Mouse (Mus musculus): ENCODE measurements around the gene Plppr3. TPM values are rescaled to one million over a fixed set of nuclear protein-coding genes. Genes with fewer than 3 reads are reported as not detected.

The Plppr3 gene
- 10 to 100 TPM; 53.5 to 57.7 TPM for total RNA-seq (2021)
- long read RNA-seq, experiment 1, transcript Plppr3-201 (7 exons, 2,766 nt): major isoform, 16 of 34 reads
- long read RNA-seq, experiment 1, partial matches to known transcripts: 7 of 34 reads
- long read RNA-seq, experiment 1, other reads (novel, unspliced or antisense): 8 of 34 reads
- long read RNA-seq, experiment 2, transcript Plppr3-201 (7 exons, 2,766 nt): major isoform, 20 of 40 reads
- long read RNA-seq, experiment 2, partial matches to known transcripts: 5 of 40 reads
- long read RNA-seq, experiment 2, other reads (novel, unspliced or antisense): 11 of 40 reads

DNA sequence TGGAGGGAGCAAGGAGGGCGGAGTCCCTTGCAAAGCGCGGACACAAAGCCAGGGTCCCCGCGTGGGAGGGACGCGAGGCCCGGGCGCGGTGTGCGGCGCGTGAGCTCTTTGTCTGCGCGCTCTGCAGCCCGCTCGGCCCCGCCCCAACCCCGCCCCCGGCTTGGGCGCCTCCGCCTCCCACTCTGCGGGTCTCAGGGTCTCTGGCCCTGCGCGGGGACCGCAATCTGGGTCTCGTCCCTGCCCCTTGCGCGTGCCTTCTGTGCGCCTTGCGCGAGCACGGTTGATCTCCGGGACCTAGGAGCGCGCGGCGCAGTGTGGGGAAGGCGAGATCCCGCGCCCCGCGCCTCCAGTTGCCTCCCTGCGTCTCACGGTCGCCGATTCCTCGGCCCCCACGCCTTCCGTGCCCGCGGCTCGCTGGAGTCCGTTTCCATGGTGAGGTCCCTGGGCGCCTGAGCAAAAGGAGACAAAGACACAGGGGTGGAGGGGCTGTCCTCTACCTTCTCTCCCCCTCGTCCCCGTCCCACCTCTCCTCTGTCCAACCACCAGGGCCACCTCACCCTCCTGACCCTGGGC is at the start of gene Plppr3, which contains the start of gene Prtn3:
Gene Plppr3 (minus strand): TSS at position 345 of the 573 bp plus-strand sequence.
Gene Prtn3 (plus strand): TSS at position 187 of the 573 bp plus-strand sequence.
- no peak for DNase-seq (ENCODE audit: low spot score in 2 of 2)

- no peak for DNase-seq (ENCODE audit: low spot score in 2 of 2)
These were observed 47.1 kb upstream of the Plppr3 start for GRCm38 (mm10) chr10:79921572-79921971.

GRCm38 (mm10) chr10:79920958-79921535 is 46.6 kb upstream of the Plppr3 start, which contains the start of gene R3hdm4:
Gene R3hdm4 (minus strand): TSS chr10:79921208.
- no peak for DNase-seq (ENCODE audit: low spot score in 2 of 2)

- no peak for DNase-seq (ENCODE audit: low spot score in 2 of 2)
These were observed 45.8 kb upstream of the Plppr3 start for GRCm38 (mm10) chr10:79920056-79920890.

DNA sequence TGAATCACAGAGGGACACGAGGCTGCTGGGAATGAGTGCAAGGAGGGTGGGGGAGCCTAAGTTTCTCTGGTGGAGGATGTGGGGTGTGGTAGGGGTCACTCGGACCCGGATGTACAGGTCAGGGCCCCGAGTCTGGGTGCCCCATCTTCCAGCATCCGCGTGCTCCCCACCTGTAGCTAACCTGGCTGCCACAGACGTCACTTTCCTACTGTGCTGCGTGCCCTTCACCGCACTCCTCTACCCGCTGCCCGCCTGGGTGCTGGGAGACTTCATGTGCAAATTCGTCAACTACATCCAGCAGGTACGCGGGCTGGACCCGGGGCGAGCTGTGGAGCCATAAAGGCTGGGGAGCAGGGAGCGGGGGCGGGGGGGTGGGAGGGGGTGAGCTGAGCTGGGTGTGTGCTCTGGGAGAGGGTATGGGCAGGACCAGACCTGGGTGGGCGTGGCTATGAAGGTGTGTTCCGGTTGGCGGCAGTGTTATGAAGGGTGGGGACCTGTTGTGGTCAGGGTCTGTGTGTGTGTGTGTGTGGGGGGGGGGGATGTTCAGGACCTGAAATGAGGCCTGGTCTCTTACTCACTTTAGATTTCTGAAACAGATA is 44.9 kb upstream of the Plppr3 start:
- DNase-seq (ENCODE audit: low spot score in 2 of 2): no peak

DNA sequence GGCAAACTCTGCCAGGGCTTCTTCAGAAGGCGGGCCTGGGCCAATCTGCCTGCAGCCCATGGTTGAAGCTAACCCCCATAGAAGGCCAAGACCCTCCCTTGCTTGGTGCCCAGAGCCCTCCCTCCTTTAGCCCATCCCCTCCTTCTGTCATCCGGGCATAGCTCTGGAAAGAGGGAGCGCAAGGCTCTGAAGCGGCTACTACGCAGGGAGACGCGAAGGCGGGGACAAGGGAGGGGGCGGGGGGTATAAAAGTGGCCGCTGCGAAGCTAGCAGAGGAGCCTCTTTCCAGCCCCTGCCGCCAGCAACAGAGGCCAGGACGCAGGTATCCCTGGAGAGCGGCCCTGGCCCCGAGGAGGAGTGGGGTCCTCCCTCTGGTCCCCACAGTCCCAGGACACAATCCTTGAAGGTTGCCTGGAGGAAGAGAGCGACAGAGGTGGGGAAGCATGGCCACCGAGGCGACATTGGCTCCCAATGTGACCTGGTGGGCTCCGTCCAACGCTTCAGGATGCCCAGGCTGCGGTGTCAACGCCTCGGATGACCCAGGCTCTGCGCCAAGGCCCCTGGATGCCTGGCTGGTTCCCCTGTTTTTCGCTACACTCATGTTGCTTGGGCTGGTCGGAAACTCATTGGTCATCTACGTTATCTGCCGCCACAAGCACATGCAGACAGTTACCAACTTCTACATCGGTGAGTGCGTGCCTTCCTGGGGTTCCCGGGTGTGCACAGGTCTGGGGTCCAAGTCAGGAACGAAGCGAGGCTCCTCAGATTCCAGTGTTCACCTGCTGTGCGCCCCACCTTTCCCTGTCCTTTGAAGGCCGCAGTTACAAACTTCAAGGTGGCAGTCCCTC is 44.0 kb upstream of the Plppr3 start:
- no peak for DNase-seq (ENCODE audit: low spot score in 2 of 2)

GRCm38 (mm10) chr10:79917532-79918100 is 43.2 kb upstream of the Plppr3 start:
- DNase-seq (ENCODE audit: low spot score in 2 of 2): no peak

- peak; percentile 79 for DNase-seq (ENCODE audit: low spot score in 2 of 2)
These were observed 42.5 kb upstream of the Plppr3 start, which contains the start of gene Kiss1r for GRCm38 (mm10) chr10:79916808-79917531. Gene Kiss1r (plus strand): TSS chr10:79916971.

DNA sequence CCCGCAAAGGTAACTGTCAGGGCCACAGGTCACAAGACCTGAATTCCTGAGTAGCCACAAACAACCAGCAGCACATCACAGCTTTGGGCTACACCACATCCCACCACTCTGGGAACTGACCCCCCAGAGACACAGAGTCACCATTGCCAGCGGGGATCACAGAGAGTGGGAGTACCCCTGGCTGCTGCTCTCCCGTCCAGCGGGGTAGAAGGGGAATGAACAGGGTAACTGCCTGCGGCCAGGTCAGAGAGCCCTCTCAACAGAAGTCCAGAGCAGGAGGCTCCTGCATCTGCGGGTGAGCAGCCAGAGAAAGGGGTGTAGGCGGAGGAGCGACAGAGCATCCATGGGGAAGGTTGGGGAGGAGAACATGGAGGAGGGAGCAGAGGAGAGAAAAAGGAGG is 41.6 kb upstream of the Plppr3 start:
- no peak for DNase-seq (ENCODE audit: low spot score in 2 of 2)

DNA sequence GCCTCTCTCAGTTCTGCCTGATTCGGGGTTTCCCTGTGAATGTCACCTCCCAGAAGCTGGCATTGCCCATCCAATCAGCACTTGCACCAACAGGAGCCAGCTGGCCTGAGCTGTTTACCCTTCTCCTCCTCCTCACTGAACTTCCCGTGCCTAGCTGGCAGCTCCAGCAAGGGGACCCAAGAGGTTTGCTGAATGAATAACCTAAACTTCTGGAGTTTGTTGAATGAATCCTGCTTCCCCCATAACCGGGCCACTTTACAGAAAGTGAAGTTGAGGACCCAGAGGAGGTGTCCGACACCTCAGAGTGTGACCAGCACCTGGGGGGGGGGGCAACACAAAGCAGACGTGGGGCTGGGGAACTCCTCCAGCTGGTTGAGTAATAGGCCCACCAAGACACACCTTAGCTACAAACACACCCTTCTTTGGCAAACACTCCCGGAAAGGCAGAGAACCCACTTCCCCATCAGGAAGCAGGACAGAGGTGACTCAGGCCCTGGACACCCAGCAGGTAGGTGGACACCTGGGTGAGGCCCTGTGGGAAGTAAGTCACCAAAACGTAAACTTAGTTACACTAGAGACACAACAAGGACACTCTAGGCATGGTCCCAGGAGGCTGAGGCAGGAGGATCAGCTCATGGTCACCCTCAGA is 40.6 kb upstream of the Plppr3 start:
- no peak for DNase-seq (ENCODE audit: low spot score in 2 of 2)

GRCm38 (mm10) chr10:79914131-79914947 is 39.9 kb upstream of the Plppr3 start:
- DNase-seq (ENCODE audit: low spot score in 2 of 2): no peak

DNA sequence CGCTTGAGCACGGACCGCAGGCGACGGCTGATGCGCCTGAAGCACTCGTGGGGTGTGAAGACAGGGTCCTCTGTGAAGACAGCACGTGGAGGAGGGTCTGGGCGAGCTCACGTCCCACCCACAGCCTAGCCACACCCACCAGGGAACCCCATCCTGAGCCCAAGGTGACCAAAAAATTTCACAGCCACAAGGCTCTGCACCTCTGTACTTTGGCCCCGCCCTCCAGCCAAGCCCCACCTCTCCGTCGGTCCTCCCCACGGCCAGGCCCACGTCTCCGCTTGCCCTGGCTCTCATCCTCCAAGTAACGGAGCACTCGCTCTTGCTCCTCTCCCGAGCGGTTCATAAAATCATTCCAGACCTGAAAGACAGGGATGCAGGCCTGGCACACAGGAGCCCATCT is 38.0 kb upstream of the Plppr3 start:
- DNase-seq (ENCODE audit: low spot score in 2 of 2): no peak

GRCm38 (mm10) chr10:79910556-79910955 is 36.1 kb upstream of the Plppr3 start, which contains the start of gene Gm26602:
Gene Gm26602 (plus strand): TSS chr10:79910856.
- no peak for DNase-seq (ENCODE audit: low spot score in 2 of 2)

GRCm38 (mm10) chr10:79909092-79909922 is 34.9 kb upstream of the Plppr3 start:
- DNase-seq (ENCODE audit: low spot score in 2 of 2): peak; percentile 49 to 79

DNA sequence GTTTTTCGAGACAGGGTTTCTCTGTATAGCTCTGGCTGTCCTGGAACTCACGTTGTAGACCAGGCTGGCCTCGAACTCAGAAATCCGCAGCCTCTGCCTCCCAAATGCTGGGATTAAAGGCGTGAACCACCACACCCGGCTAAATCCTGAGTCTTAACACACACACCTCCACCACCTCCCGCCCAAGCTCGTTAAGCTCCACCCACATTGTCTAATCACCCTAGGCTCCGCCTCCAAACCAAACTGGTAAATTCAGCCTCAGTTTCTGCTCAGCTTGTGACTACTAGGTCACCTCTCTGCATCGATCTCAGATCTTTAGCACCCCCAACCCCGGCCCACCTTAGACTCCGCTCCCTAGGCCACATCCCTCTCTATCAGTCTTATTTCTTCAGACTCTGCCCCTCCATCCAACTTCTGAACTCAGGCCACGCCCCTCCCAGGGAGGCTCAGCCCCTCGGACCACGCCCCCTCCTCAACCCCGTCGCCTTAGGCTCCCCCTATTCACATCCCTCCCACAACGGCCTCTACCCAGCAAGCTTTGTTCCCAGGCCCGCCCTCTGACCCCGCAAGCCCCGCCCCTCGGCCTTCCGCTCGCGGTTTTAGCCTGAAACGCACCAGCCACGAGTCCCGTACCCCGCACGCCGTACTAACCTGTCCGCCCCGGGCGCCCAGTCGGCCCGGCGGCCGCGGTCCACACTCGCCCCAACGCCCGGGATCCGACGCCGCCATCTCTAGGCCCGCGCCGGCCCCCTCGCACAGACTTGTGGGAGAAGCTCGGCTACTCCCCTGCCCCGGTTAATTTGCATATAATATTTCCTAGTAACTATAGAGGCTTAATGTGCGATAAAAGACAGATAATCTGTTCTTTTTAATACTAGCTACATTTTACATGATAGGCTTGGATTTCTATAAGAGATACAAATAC is 34.0 kb upstream of the Plppr3 start, which contains the start of gene Med16:
Gene Med16 (minus strand): TSS at position 757 of the 925 bp plus-strand sequence.
- peak; percentile 96 to 98 for DNase-seq (ENCODE audit: low spot score in 2 of 2)
